Mouse (Mus musculus) large intestine, adult 2 months (tissue): ENCODE results near the gene Sec22a. TPM values are rescaled to one million over a fixed set of nuclear protein-coding genes. Genes with fewer than 3 reads are reported as not detected.

Experiments
- DNase-seq: peaks from one replicate; pipeline ENCODE4 v3.0.0-alpha.2; 2012; ENCODE audit warnings: low read depth, low spot score
- WGBS: fragments of 180-500 bp; shearing (Covaris S2); methylation state at CpG from one replicate; pipeline ENCODE4 v1.1.7; 2018; 5-methylcytosine and 5-hydroxymethylcytosine counted together
- polyA plus RNA-seq: library from polyadenylated mRNA; depleted of rRNA; stranded (reverse); fragments of >200 nt; gene quantifications from 2 replicates; pipeline ENCODE4 v1.2.3, GENCODE M21; 2012; rRNA removed

Sec22a gene
- polyA plus RNA-seq, 1 experiment, result 26.1 TPM

GRCm38 (mm10) chr16:35270353-35270934 is 93.3 kb downstream of the Sec22a start:
- peak; percentile 40 for DNase-seq
- 41% methylated on average over 10 of the region's 10 CpGs for WGBS

Other genes starting within 250 kb of the Sec22a start
- 12.1 and 14.7 TPM in 2 replicates for gene Adcy5, start 209.0 kb downstream of the Sec22a start, polyA plus RNA-seq
- gene Pdia5, start 127.0 kb upstream of the Sec22a start, polyA plus RNA-seq, result 18.6 and 24.4 TPM in 2 replicates
- 0.19 and 0.85 TPM in 2 replicates for gene Sema5b, start 177.2 kb upstream of the Sec22a start, polyA plus RNA-seq